Mouse (Mus musculus) lung, adult 2 months (tissue): ENCODE measurements at regions not wholly inside any gene's neighbourhood (a gene's known extent, or its start where the extent isn't known, plus 50 kb on each side); places are given as distances from the start of the nearest gene placed in this dataset.

Source experiments
- CTCF ChIP-seq: fragments of 200-500 bp; IDR thresholded peaks from 2 replicates; pipeline ENCODE4 v1.5.1; 2011; ENCODE audit warnings: mild to moderate bottlenecking, low read length, control low read depth; ENCODE audit not compliant: insufficient read depth
- POLR2A ChIP-seq: fragments of 200-500 bp; IDR thresholded peaks from 2 replicates; pipeline ENCODE4 v1.6.1; 2011; ENCODE audit warnings: low read depth, mild to moderate bottlenecking, control low read depth, low read length, borderline replicate concordance; ENCODE audit errors: extremely low read depth

- TF ChIP-seq CTCF (no peak), POLR2A (no peak)
Observed at GRCm38 (mm10) chr4:55134339-55134738, 189.5 kb downstream of the Zfp462 start.
